Mouse (Mus musculus): ENCODE data around the gene Gusb.

DNA sequence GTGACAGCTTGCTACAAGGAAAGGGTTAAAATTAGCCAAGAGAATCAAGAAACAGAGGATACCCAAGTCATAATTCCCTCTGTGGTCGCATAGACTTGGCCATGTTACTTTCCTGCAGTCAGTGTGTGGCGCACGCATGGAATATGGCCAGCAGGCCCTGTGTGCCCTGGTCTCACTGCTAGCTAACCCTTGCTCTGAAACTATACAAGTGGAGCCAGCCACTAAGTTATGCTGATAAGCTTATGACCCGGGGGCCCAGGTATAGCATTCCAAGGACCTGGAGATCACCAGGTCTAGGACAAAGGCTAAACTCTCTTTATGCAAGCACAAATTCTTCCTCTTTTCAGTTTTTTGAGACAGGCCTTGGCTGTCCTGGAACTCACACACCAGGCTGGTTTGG is 37.9 kb upstream of the Gusb start:
- no peak for TF ChIP-seq POLR2A (IDR thresholded peaks at IDR 0.05; ENCODE audit: borderline replicate concordance, control insufficient read depth, low read depth, low read length)
- TF ChIP-seq CTCF (IDR thresholded peaks at IDR 0.05; ENCODE audit: control insufficient read depth, insufficient read depth, low read length) = no peak
